Mouse (Mus musculus) erythroblast, embryonic 14.5 days (primary cell): ENCODE data around the gene Zfp316. TPM values are rescaled to one million over a fixed set of nuclear protein-coding genes. Genes with fewer than 3 reads are reported as not detected.

Experiments used
- H3K27me3 ChIP-seq: 2 replicates; pipeline ENCODE4 v1.6.1; 2012; ENCODE audit warnings: inconsistent platforms; ENCODE audit not compliant: control insufficient read depth
- H3K36me3 ChIP-seq: 2 replicates; pipeline ENCODE4 v1.6.1; 2012; ENCODE audit warnings: mild to moderate bottlenecking, inconsistent platforms; ENCODE audit not compliant: control insufficient read depth
- H3K4me1 ChIP-seq: 2 replicates; pipeline ENCODE4 v1.6.1; 2012; ENCODE audit warnings: inconsistent platforms; ENCODE audit not compliant: control insufficient read depth
- H3K4me3 ChIP-seq: replicated peaks from 2 replicates; pipeline ENCODE3; 2012; ENCODE audit warnings: moderate library complexity, mild to moderate bottlenecking, inconsistent platforms
- H3K9me3 ChIP-seq: 2 replicates; pipeline ENCODE4 v1.6.1; 2012; ENCODE audit warnings: low read length, inconsistent platforms, mixed read lengths; ENCODE audit not compliant: control insufficient read depth
- GATA1 ChIP-seq: IDR thresholded peaks from 2 replicates; pipeline ENCODE4 v1.6.1; 2012; ENCODE audit warnings: low read length, inconsistent platforms, mixed read lengths
- TAL1 ChIP-seq: IDR thresholded peaks from 3 replicates; pipeline ENCODE4 v1.6.1; 2012; ENCODE audit warnings: low read length, inconsistent platforms, mixed read lengths
- polyA plus RNA-seq: library from polyadenylated mRNA; stranded (reverse); fragments of >175 nt; gene quantifications from 2 replicates; pipeline ENCODE4 v1.2.3, GENCODE M21; 2012

The Zfp316 gene
- polyA plus RNA-seq, 1 experiment = 0.02 TPM

DNA sequence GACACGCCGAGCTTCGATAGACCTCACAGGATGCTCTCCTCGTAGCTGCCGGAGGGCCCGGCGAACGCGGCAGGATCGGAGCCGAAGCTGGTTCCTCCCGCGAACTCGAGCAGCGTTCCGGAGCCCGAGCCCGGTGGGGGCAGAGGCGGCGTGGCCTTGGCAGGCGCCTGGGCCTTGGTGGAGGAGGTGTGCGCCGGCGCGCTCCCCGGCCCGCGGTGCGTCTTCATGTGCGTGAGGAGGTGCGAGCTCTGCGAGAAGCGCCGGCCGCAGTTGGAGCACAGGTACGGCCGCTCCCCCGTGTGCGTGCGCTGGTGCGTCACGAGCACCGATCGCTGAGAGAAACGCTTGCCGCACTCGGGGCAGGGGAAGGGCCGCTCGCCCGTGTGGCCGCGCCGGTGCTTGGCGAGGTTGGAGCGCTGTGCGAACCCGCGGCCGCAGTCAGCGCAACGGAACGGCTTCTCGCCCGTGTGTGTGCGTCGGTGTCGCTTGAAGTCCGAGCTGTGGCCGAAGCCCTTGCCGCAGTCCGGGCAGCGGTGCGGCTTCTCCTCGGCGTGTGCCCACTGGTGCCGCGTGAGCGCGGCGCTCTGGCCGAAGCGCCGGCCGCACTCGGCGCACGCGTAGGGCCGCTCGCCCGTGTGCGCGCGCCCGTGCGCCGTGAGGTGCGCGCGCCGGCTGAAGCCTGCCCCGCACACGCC, 16.5 kb downstream of the Zfp316 start:
- Histone ChIP-seq H3K9me3 (peaks cover 15% of the 10 kb centered on the region; the same call in 1 of the 2 replicates), H3K27me3 (peaks cover 72% of the 10 kb centered on the region), H3K4me1 (peaks cover 2% of the 10 kb centered on the region; the same call in 1 of the 2 replicates), H3K4me3 (no peak overlapping the region), H3K36me3 (no peaks in the 10 kb centered on the region; the same call in 1 of the 2 replicates)
- no peak for TF ChIP-seq TAL1
- no peak for TF ChIP-seq GATA1

GRCm38 (mm10) chr5:143252791-143253185, 17.0 kb downstream of the Zfp316 start:
- no peak for TF ChIP-seq GATA1
- no peak for TF ChIP-seq TAL1
- Histone ChIP-seq H3K36me3 (peaks cover 5% of the 10 kb centered on the region), H3K27me3 (peaks cover 69% of the 10 kb centered on the region), H3K4me1 (peaks cover 2% of the 10 kb centered on the region; the same call in 1 of the 2 replicates), H3K9me3 (peaks cover 15% of the 10 kb centered on the region; the same call in 1 of the 2 replicates), H3K4me3 (no peak overlapping the region)

GRCm38 (mm10) chr5:143252039-143252438, 17.8 kb downstream of the Zfp316 start:
- peaks cover 8% of the 10 kb centered on the region for H3K36me3 ChIP-seq
- H3K9me3 ChIP-seq = peaks cover 15% of the 10 kb centered on the region; the same call in 1 of the 2 replicates
- H3K4me3 ChIP-seq = no peak overlapping the region
- peaks cover 62% of the 10 kb centered on the region for H3K27me3 ChIP-seq
- no peak for TF ChIP-seq GATA1
- no peak for TF ChIP-seq TAL1
- peaks cover 2% of the 10 kb centered on the region; the same call in 1 of the 2 replicates for H3K4me1 ChIP-seq

DNA sequence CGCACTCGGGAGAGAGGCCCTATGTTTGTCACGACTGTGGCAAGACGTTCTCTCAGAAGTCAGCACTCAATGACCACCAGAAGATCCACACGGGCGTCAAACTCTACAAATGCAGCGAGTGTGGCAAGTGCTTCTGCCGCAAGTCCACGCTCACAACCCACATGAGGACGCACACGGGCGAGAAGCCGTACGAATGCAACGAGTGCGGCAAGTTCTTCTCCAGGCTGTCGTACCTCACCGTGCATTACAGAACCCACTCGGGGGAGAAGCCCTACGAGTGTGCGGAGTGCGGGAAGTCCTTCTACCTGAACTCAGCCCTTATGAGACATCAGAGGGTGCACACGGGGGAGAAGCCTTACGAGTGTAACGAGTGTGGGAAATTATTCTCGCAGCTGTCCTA, 24.9 kb downstream of the Zfp316 start:
- Histone ChIP-seq H3K9me3 (peaks cover 11% of the 10 kb centered on the region), H3K4me3 (no peak overlapping the region), H3K27me3 (no peaks in the 10 kb centered on the region), H3K36me3 (peaks cover 64% of the 10 kb centered on the region), H3K4me1 (no peaks in the 10 kb centered on the region)
- TF ChIP-seq TAL1 (no peak), GATA1 (no peak)

GRCm38 (mm10) chr5:143236036-143236435, 33.8 kb downstream of the Zfp316 start:
- Histone ChIP-seq H3K4me3 (peak overlapping the region; percentile 69), H3K4me1 (peaks cover 18% of the 10 kb centered on the region), H3K36me3 (peaks cover 15% of the 10 kb centered on the region), H3K9me3 (no peaks in the 10 kb centered on the region), H3K27me3 (no peaks in the 10 kb centered on the region)
- TF ChIP-seq TAL1 (no peak), GATA1 (no peak)

DNA sequence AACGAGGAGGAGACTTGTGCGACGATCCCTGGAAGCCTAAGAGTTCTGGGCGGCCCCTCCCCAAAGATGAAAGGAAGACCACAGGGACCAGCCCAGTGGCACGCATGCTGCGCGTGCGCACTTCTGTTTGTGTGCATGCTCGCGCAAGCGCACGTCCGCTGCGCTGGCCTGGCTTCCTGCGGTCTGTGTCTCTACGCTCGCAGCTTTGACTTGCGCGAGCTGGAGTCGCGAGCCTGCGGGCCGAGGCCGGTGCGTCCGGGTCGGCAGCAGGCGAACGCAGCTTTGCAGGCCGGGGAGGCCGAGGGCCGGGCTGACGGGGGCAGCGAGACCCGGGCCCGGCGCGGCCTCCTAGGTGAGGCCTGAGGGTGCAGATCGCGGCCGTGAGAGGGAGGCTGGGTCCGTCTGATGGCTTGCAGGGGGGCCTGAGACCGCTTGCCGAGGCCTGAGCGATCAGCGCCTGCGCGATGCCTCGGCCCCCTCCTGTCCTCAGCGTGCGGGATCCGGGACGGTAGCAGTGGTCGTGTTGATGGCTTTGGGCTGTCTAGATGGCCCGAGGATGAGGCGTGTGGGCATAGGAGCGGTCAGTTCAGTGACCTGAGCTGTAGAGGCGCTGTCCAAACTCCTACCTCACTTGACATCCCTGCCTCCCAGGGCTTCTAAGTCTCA, 34.7 kb downstream of the Zfp316 start, which contains the start of gene Zfp12:
Gene Zfp12, plus strand, starts transcription at position 136 of the 666 bp plus-strand sequence.
- Histone ChIP-seq H3K4me3 (peak within 1 kb of the TSS; percentile 69), H3K36me3 (peaks cover 7% of the 10 kb centered on the region), H3K9me3 (no peaks in the 10 kb centered on the region), H3K4me1 (peaks cover 18% of the 10 kb centered on the region), H3K27me3 (no peaks in the 10 kb centered on the region)
- no peak for TF ChIP-seq GATA1
- TF ChIP-seq TAL1 = no peak

DNA sequence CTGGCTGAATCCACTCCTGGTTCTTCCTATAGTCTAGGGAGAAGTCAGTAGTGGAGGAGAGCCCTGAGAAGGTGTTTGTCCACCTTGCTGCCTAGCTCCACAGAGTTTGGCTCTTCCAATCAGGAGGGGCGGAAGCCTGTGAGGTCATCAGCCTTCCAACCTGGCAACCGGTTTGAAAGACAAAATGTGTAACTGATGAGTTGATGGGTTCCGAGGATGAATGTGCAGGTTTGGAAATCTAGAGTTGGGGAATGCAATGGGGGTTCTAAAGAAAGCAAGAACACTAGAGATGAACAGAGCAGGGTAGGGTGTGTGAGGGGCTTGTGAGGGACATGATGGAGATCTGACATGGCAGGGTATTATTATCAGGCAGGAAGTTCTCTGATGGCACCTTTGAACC, 43.0 kb downstream of the Zfp316 start, which contains the start of gene Spdye4a:
Gene Spdye4a, minus strand, starts transcription at position 101 of the 400 bp plus-strand sequence.
- no peaks in the 10 kb centered on the region for H3K4me1 ChIP-seq
- H3K9me3 ChIP-seq = no peaks in the 10 kb centered on the region
- H3K27me3 ChIP-seq = peaks cover 3% of the 10 kb centered on the region
- TF ChIP-seq TAL1 = no peak
- no peak for TF ChIP-seq GATA1
- H3K36me3 ChIP-seq = no peaks in the 10 kb centered on the region
- no peak within 1 kb of the TSS for H3K4me3 ChIP-seq

- Histone ChIP-seq H3K27me3 (no peaks in the 10 kb centered on the region), H3K4me3 (no peak overlapping the region), H3K36me3 (no peaks in the 10 kb centered on the region), H3K9me3 (no peaks in the 10 kb centered on the region), H3K4me1 (no peaks in the 10 kb centered on the region)
- no peak for TF ChIP-seq GATA1
- no peak for TF ChIP-seq TAL1
These were observed 47.5 kb downstream of the Zfp316 start for GRCm38 (mm10) chr5:143222287-143222686.

DNA sequence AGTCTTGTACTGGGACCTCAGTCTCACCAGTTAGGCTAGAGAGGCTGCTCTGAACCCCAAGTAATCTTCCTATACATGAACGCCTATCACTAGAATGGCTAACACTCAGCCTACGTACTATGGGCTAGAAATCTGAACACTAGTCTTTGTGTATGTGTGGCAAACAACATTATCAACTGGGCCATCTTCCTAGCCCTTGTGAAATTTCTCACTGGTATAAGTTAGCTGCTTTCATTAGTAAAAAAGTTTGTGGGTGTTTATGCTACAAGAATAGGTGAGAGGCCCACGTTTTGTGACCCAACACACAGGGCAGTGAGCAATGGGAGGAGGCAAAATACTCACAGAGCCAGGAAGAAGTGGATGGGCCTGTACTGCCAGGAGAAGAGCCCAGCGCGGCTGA, 48.8 kb downstream of the Zfp316 start:
- H3K27me3 ChIP-seq = no peaks in the 10 kb centered on the region
- no peak for TF ChIP-seq GATA1
- no peak for TF ChIP-seq TAL1

More for the DNA sequence above, 48.8 kb downstream of the Zfp316 start:
- H3K9me3 ChIP-seq = no peaks in the 10 kb centered on the region
- H3K4me3 ChIP-seq = no peak overlapping the region
- no peaks in the 10 kb centered on the region for H3K36me3 ChIP-seq
- no peaks in the 10 kb centered on the region for H3K4me1 ChIP-seq
